Mouse (Mus musculus) heart, embryonic 14.5 days (tissue): ENCODE measurements around the gene Terf2. TPM values are rescaled to one million over a fixed set of nuclear protein-coding genes. Genes with fewer than 3 reads are reported as not detected.
A peak's percentile ranks its signal among the peaks of the same experiment; 100 is the strongest.

Experiments used
- ATAC-seq: fragments of 200-750 bp; cut with Nextera tagmentation; 2 replicates; pipeline ENCODE4 v1.8.0; 2017; ENCODE audit warnings: low read depth, moderate TSS enrichment; ENCODE audit not compliant: insufficient number of reproducible peaks, insufficient read depth, low FRiP score
- H3K27ac ChIP-seq, 2 experiments: fragments of 200-500 bp in 1 of 2; fragments of 300-500 bp in 1 of 2; sonication (generic) in 1 of 2; replicated peaks in 1 of 2; 2 replicates each; pipeline ENCODE4 v1.5.1; 2012 to 2014; ENCODE audit warnings: low read depth in 2 of 2, low read length in 2 of 2, control low read depth in 1 of 2, mild to moderate bottlenecking in 1 of 2, mixed read lengths in 1 of 2; ENCODE audit not compliant: control insufficient read depth in 1 of 2, insufficient read depth in 1 of 2
- H3K27me3 ChIP-seq: fragments of 300-500 bp; sonication (generic); 2 replicates; pipeline ENCODE4 v1.6.1; 2014; ENCODE audit warnings: mild to moderate bottlenecking, low read length, control low read depth; ENCODE audit not compliant: control insufficient read depth, insufficient read depth
- H3K36me3 ChIP-seq: fragments of 300-500 bp; sonication (generic); 2 replicates; pipeline ENCODE4 v1.6.1; 2014; ENCODE audit warnings: mild to moderate bottlenecking, control low read depth, low read length, mixed read lengths; ENCODE audit not compliant: control insufficient read depth, insufficient read depth
- H3K4me1 ChIP-seq, 2 experiments: fragments of 200-500 bp in 1 of 2; fragments of 300-500 bp in 1 of 2; sonication (generic) in 1 of 2; 2 replicates each; pipeline ENCODE4 v1.6.1; 2012 to 2014; ENCODE audit warnings: low read length in 2 of 2, control low read depth in 1 of 2, mixed read lengths in 1 of 2; ENCODE audit not compliant: control insufficient read depth in 2 of 2, insufficient read depth in 2 of 2
- H3K4me2 ChIP-seq: fragments of 300-500 bp; sonication (generic); 2 replicates; pipeline ENCODE4 v1.6.1; 2014; ENCODE audit warnings: mild to moderate bottlenecking, low read length
- H3K4me3 ChIP-seq, 2 experiments: fragments of 200-500 bp in 1 of 2; fragments of 300-500 bp in 1 of 2; sonication (generic) in 1 of 2; 2 replicates each; pipeline ENCODE4 v1.5.1; 2012 to 2014; ENCODE audit warnings: low read length in 2 of 2, mild to moderate bottlenecking in 2 of 2, control low read depth in 1 of 2, low read depth in 1 of 2, moderate library complexity in 1 of 2; ENCODE audit not compliant: control insufficient read depth in 1 of 2, insufficient read depth in 1 of 2
- H3K9ac ChIP-seq: fragments of 300-500 bp; sonication (generic); 2 replicates; pipeline ENCODE4 v1.6.1; 2014; ENCODE audit warnings: mild to moderate bottlenecking, low read length
- H3K9me3 ChIP-seq: fragments of 300-500 bp; sonication (generic); 2 replicates; pipeline ENCODE4 v1.6.1; 2016; ENCODE audit warnings: low read length, control low read depth; ENCODE audit not compliant: control insufficient read depth
- WGBS: fragments of 180-500 bp; shearing (Covaris S2); extraction: QIAGEN DNeasy Blood & Tissue Kit; methylation state at CpG from one replicate; pipeline ENCODE4 v1.1.7; 2014; 5-methylcytosine and 5-hydroxymethylcytosine counted together
- polyA plus RNA-seq: library from polyadenylated mRNA; unstranded; fragments of >200 nt; fragmentation: Nextera tagmentation; extraction: Ambion mirVana; gene quantifications from 2 replicates; pipeline ENCODE4 v1.2.1, GENCODE M21; 2014

The Terf2 gene
- polyA plus RNA-seq, 1 experiment from 2014 or later, result 9.8 TPM

- Histone ChIP-seq H3K27me3 (no peaks in the 10 kb centered on the region), H3K4me3 (no peak overlapping the region), H3K9ac (no peak overlapping the region), H3K9me3 (no peaks in the 10 kb centered on the region), H3K36me3 (no peaks in the 10 kb centered on the region), H3K4me1 (peaks cover 16 to 19% of the 10 kb centered on the region in 2 experiments), H3K27ac (no peak overlapping the region), H3K4me2 (no peak overlapping the region)
- no peak for ATAC-seq
Measured at GRCm38 (mm10) chr8:107120806-107121205, 24.5 kb upstream of the Terf2 start.

- Histone ChIP-seq H3K4me1 (peaks cover 21 to 27% of the 10 kb centered on the region in 2 experiments), H3K36me3 (no peaks in the 10 kb centered on the region), H3K9me3 (no peaks in the 10 kb centered on the region), H3K27ac (peak overlapping the region; percentile 64 to 70), H3K9ac (peak overlapping the region; percentile 45), H3K4me2 (peak overlapping the region; percentile 28; the same call in 1 of the 2 replicates), H3K27me3 (no peaks in the 10 kb centered on the region), H3K4me3 (no peak overlapping the region)
- no peak for ATAC-seq
- WGBS, result 66% methylated on average over 9 of the region's 9 CpGs
Measured at GRCm38 (mm10) chr8:107119412-107119811, 23.1 kb upstream of the Terf2 start.

- H3K4me2 ChIP-seq, result peak overlapping the region; percentile 28
- H3K36me3 ChIP-seq, result no peaks in the 10 kb centered on the region
- WGBS, result 42% methylated on average over 7 of the region's 7 CpGs
- H3K4me1 ChIP-seq, result peaks cover 23 to 31% of the 10 kb centered on the region in 2 experiments
- H3K4me3 ChIP-seq, result no peak overlapping the region
- no peak for ATAC-seq
- H3K27me3 ChIP-seq, result no peaks in the 10 kb centered on the region
- H3K9me3 ChIP-seq, result no peaks in the 10 kb centered on the region
- H3K27ac ChIP-seq, result peak overlapping the region; percentile 64 to 70
- peak overlapping the region; percentile 45; the same call in 1 of the 2 replicates for H3K9ac ChIP-seq
Measured at GRCm38 (mm10) chr8:107118803-107119233, 22.5 kb upstream of the Terf2 start.

- peaks cover 18 to 26% of the 10 kb centered on the region in 2 experiments for H3K4me1 ChIP-seq
- no peaks in the 10 kb centered on the region for H3K27me3 ChIP-seq
- no peak overlapping the region for H3K9ac ChIP-seq
- no peak overlapping the region for H3K4me3 ChIP-seq
- WGBS, result 48% methylated on average over 2 of the region's 2 CpGs
- H3K36me3 ChIP-seq, result no peaks in the 10 kb centered on the region
- no peaks in the 10 kb centered on the region for H3K9me3 ChIP-seq
- H3K4me2 ChIP-seq, result no peak overlapping the region
- ATAC-seq, result no peak
- no peak overlapping the region for H3K27ac ChIP-seq
Measured at GRCm38 (mm10) chr8:107117019-107117418, 20.7 kb upstream of the Terf2 start.

- Histone ChIP-seq H3K27me3 (no peaks in the 10 kb centered on the region), H3K4me2 (no peak overlapping the region), H3K27ac (no peak overlapping the region), H3K9ac (no peak overlapping the region), H3K9me3 (no peaks in the 10 kb centered on the region), H3K36me3 (no peaks in the 10 kb centered on the region), H3K4me3 (no peak overlapping the region), H3K4me1 (peaks cover 18 to 26% of the 10 kb centered on the region in 2 experiments)
- WGBS, result 13% methylated on average over 11 of the region's 11 CpGs
- no peak for ATAC-seq
Measured at GRCm38 (mm10) chr8:107116023-107116422, 19.7 kb upstream of the Terf2 start.

- 0 out of 2 replicates have a peak, but pooled peaks have one; percentile 4 for ATAC-seq
- Histone ChIP-seq H3K4me3 (no peak overlapping the region; a peak in 1 of 4 replicates), H3K9ac (peak overlapping the region; percentile 51; the same call in 1 of the 2 replicates), H3K4me1 (peaks cover 18 to 26% of the 10 kb centered on the region in 2 experiments), H3K36me3 (no peaks in the 10 kb centered on the region), H3K4me2 (peak overlapping the region; percentile 57), H3K27me3 (no peaks in the 10 kb centered on the region), H3K9me3 (no peaks in the 10 kb centered on the region), H3K27ac (peak overlapping the region; percentile 7 to 35; a peak in 3 of 4 replicates)
- 47% methylated on average over 10 of the region's 10 CpGs for WGBS
Measured at GRCm38 (mm10) chr8:107115008-107115320, 18.6 kb upstream of the Terf2 start.

- no peaks in the 10 kb centered on the region for H3K36me3 ChIP-seq
- peak overlapping the region; percentile 7 to 35; a peak in 3 of 4 replicates for H3K27ac ChIP-seq
- WGBS, result 31% methylated on average over 19 of the region's 19 CpGs
- H3K4me1 ChIP-seq, result peaks cover 15 to 25% of the 10 kb centered on the region in 2 experiments
- no peaks in the 10 kb centered on the region for H3K27me3 ChIP-seq
- H3K4me2 ChIP-seq, result peak overlapping the region; percentile 57
- no peaks in the 10 kb centered on the region for H3K9me3 ChIP-seq
- H3K4me3 ChIP-seq, result no peak overlapping the region; a peak in 2 of 4 replicates
- peak; percentile 28; the same call in 1 of the 2 replicates for ATAC-seq
- peak overlapping the region; percentile 51 for H3K9ac ChIP-seq
Measured at GRCm38 (mm10) chr8:107114150-107115007, 18.0 kb upstream of the Terf2 start.
